Mouse (Mus musculus) embryonic facial prominence, embryonic 11.5 days (tissue): ENCODE results near the gene Tcn2. TPM values are rescaled to one million over a fixed set of nuclear protein-coding genes. Genes with fewer than 3 reads are reported as not detected.

ENCODE experiments used
- ATAC-seq: fragments of 200-750 bp; cut with Nextera tagmentation; replicated peaks from 2 replicates; pipeline ENCODE4 v1.8.0; 2017; ENCODE audit warnings: low read depth; ENCODE audit not compliant: insufficient number of reproducible peaks, low FRiP score, low TSS enrichment
- DNase-seq: peaks from one replicate; pipeline ENCODE4 v3.0.0-alpha.2; 2015; ENCODE audit warnings: low spot score
- H3K27ac ChIP-seq: fragments of 300-500 bp; sonication (generic); replicated peaks from 2 replicates; pipeline ENCODE4 v1.5.1; 2014; ENCODE audit warnings: mild to moderate bottlenecking, low read depth, low read length, control low read depth
- H3K27me3 ChIP-seq: fragments of 300-500 bp; sonication (generic); 2 replicates; pipeline ENCODE4 v1.6.1; 2014; ENCODE audit warnings: mild to moderate bottlenecking, low read length, moderate library complexity, mixed read lengths; ENCODE audit not compliant: control insufficient read depth, insufficient read depth
- H3K36me3 ChIP-seq: fragments of 300-500 bp; sonication (generic); replicated peaks from 2 replicates; pipeline ENCODE4 v1.6.1; 2014; ENCODE audit warnings: low read depth, mild to moderate bottlenecking, low read length, moderate library complexity, mixed read lengths; ENCODE audit not compliant: control insufficient read depth, insufficient read depth
- H3K4me1 ChIP-seq: fragments of 300-500 bp; sonication (generic); 2 replicates; pipeline ENCODE4 v1.6.1; 2014; ENCODE audit warnings: low read length, mixed read lengths; ENCODE audit not compliant: control insufficient read depth, insufficient read depth
- H3K4me2 ChIP-seq: fragments of 300-500 bp; sonication (generic); 2 replicates; pipeline ENCODE4 v1.6.1; 2014; ENCODE audit warnings: low read depth, mild to moderate bottlenecking, control low read depth, low read length, moderate library complexity
- H3K4me3 ChIP-seq: fragments of 300-500 bp; sonication (generic); 2 replicates; pipeline ENCODE4 v1.5.1; 2014; ENCODE audit warnings: low read depth, low read length, control low read depth
- H3K9ac ChIP-seq: fragments of 300-500 bp; sonication (generic); replicated peaks from 2 replicates; pipeline ENCODE4 v1.6.1; 2014; ENCODE audit warnings: mild to moderate bottlenecking, control low read depth, low read length
- H3K9me3 ChIP-seq: fragments of 300-500 bp; sonication (generic); replicated peaks from 2 replicates; pipeline ENCODE4 v1.6.1; 2016; ENCODE audit warnings: mild to moderate bottlenecking, low read length, inconsistent platforms, mixed read lengths; ENCODE audit not compliant: control insufficient read depth
- WGBS: fragments of 180-500 bp; shearing (Covaris S2); extraction: QIAGEN DNeasy Blood & Tissue Kit; methylation state at CpG from one replicate; pipeline ENCODE4 v1.1.7; 2014; 5-methylcytosine and 5-hydroxymethylcytosine counted together
- polyA plus RNA-seq: library from polyadenylated mRNA; unstranded; fragments of >200 nt; fragmentation: Nextera tagmentation; extraction: Ambion mirVana; gene quantifications from 2 replicates; pipeline ENCODE4 v1.2.1, GENCODE M21; 2014

Gene Tcn2
- polyA plus RNA-seq, 1 experiment from 2014 or later, result 31.0 TPM

DNA sequence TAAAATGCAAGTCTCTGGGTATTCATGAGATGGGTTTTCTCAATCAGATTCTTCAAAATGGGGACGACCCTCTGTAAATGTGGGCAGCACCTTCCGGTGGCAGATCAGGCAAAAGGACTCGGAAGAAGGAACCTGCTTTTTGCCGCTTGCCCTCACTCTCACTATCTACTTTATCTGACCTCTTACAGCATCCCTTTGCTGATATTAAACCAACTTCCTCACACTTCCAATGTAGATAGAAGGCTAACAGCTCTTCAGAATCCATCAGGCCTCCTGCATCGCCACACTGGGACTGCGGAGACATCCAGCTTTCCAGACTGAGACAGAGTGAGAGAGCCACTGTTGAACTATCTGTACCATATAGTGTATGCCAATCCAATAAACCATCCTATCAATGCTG is 9.2 kb downstream of the Tcn2 start:
- Histone ChIP-seq H3K9me3 (no peaks in the 10 kb centered on the region), H3K4me3 (no peak overlapping the region), H3K36me3 (no peaks in the 10 kb centered on the region), H3K27ac (no peak overlapping the region), H3K9ac (no peak overlapping the region), H3K4me2 (no peak overlapping the region), H3K27me3 (no peaks in the 10 kb centered on the region), H3K4me1 (no peaks in the 10 kb centered on the region)
- DNase-seq (no peak), ATAC-seq (no peak)
- 94% methylated on average over 6 of the region's 6 CpGs for whole genome bisulfite sequencing

DNA sequence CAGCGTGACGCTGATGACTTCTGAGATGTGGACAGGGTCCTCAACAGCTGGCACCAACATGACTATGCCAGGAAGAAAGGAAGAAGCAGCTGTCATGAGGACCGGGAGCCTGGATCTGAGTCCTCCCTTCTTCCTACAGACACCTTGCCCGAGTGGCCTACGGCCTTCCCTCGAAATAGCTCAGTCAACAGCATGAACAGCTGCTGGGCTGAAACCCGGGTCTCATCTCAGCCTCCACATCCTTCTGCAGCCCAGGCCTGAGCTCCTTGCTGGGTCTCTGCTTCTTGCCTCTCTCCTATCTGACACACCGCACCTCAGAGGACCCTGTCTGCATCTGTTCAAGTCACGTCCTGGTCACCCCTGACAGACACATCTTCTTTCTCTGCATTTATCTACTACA is 9.8 kb downstream of the Tcn2 start:
- H3K4me3 ChIP-seq, result no peak overlapping the region
- no peak overlapping the region for H3K4me2 ChIP-seq
- H3K9ac ChIP-seq, result no peak overlapping the region
- ATAC-seq, result no peak
- DNase-seq, result no peak
- H3K27me3 ChIP-seq, result no peaks in the 10 kb centered on the region
- H3K36me3 ChIP-seq, result no peaks in the 10 kb centered on the region
- no peak overlapping the region for H3K27ac ChIP-seq
- H3K9me3 ChIP-seq, result no peaks in the 10 kb centered on the region
- H3K4me1 ChIP-seq, result no peaks in the 10 kb centered on the region
- 94% methylated on average over 7 of the region's 9 CpGs for WGBS

DNA sequence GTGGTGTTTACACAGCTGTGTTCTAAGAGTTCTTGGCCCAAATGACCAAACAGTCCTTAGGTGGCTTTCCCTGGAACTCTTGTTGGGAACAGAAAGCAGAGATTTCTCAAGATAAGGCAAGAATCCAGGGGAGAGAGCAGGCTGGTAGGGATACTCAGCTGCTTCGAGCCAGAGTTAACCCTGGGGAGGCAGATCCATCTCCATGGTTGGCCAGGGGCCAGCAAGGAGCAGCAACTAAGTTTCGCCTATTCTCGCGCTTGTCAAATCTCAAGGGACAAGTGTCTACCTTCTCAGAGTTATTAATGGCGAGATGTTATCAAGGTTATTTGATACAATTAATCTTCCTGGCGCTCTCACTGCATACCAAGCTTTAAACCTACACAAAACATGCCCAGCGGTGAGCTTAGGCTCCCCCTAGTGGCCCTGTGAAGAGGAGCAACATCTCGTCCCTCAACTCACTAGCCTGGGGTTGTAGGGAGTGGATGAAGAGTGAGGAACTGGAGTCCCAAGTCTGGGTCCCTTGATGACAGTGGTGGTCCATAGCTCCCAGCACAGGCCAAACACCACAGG is 10.6 kb downstream of the Tcn2 start:
- Histone ChIP-seq H3K9ac (no peak overlapping the region), H3K27ac (no peak overlapping the region), H3K4me1 (no peaks in the 10 kb centered on the region), H3K4me3 (no peak overlapping the region), H3K36me3 (no peaks in the 10 kb centered on the region), H3K9me3 (no peaks in the 10 kb centered on the region), H3K4me2 (no peak overlapping the region), H3K27me3 (no peaks in the 10 kb centered on the region)
- 32% methylated on average over 8 of the region's 8 CpGs for WGBS
- ATAC-seq (no peak), DNase-seq (peak; percentile 71)

DNA sequence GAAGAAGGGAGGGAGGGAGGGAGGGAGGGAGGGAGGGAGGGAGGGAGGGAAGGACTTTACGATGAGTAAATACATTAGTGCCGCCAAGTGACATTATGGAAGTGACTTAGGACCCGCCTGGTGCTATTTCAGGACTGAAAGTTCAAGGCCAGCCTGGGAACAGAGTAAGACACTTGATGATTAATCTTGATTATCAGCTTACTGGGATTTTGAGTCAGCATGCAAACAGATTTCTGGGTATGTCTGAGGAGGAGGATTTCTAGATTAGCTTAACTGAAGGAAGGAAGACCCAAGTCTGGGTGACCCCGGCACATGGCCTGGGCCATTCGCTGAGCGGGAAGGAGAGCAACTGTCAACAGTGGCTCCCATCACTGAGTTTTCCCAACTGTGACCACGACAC is 11.5 kb downstream of the Tcn2 start:
- 87% methylated on average over 7 of the region's 7 CpGs for WGBS
- no peaks in the 10 kb centered on the region for H3K9me3 ChIP-seq
- H3K4me1 ChIP-seq, result no peaks in the 10 kb centered on the region
- H3K4me2 ChIP-seq, result no peak overlapping the region
- no peaks in the 10 kb centered on the region for H3K27me3 ChIP-seq
- DNase-seq, result no peak
- no peaks in the 10 kb centered on the region for H3K36me3 ChIP-seq
- H3K4me3 ChIP-seq, result no peak overlapping the region
- H3K9ac ChIP-seq, result no peak overlapping the region
- ATAC-seq, result no peak
- H3K27ac ChIP-seq, result no peak overlapping the region

DNA sequence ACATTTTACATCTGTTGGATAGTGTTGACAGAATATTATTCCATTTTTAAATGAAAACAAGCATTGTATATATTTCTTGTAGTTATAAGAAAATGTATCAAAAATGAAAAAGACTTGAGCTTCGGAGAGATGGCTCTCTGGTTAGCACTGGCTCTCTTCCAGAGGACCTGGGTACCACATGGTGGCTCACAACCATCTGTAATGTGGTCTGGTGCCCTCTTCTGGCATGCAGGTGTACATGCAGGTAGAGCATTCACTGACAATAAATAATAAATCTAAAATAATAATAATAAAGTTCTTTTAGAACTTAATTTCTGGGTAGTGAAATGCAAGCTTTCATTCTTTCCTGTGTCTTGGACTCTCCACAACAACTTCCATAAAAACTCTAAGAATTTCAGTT is 13.2 kb downstream of the Tcn2 start:
- DNase-seq, result peak; percentile 33
- WGBS, result 67% methylated on average over 1 of the region's 1 CpGs
- Histone ChIP-seq H3K36me3 (no peaks in the 10 kb centered on the region), H3K4me3 (no peak overlapping the region), H3K27me3 (no peaks in the 10 kb centered on the region), H3K27ac (no peak overlapping the region), H3K9ac (no peak overlapping the region), H3K9me3 (no peaks in the 10 kb centered on the region), H3K4me1 (no peaks in the 10 kb centered on the region), H3K4me2 (no peak overlapping the region)
- no peak for ATAC-seq

DNA sequence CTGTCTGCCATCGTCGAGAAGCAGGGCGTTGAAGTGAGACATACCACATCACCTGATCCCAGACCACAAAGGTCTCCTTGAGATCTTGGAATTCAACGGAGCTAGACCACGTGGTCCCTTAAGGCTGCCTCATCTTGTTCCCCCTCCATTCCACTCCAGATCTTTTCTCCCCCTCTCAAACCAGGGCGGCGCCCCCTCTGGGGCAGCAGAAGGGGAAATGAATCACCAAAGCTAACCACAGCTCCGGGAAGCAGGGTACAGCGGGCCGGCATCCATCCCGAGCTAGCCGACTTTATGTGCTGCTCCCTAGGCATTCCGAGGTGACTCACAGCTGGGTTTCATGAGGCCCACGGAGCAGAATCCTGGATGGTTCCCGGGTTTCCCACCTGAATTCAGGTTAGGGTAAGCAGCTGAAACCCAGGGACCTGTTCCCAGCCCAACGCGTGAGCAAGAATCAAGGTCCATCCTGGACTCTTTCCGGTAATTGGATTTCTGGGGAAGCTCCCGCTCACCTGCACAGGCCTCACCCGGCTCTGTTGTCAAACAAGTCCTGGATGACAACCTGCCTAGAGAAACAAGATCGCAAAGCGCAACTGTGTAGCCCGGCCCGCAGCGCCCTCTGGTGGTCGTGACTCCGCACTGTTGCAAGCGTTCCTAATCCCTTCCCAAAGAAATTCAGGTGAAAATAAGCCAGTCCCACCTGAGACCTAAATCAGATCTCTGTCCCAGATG is 17.7 kb downstream of the Tcn2 start, which contains the start of gene Slc35e4:
Slc35e4 (minus strand) TSS at position 556 of the 732 bp plus-strand sequence.
- Histone ChIP-seq H3K27me3 (peaks cover 3% of the 10 kb centered on the region), H3K9ac (peak within 1 kb of the TSS; percentile 60), H3K9me3 (no peaks in the 10 kb centered on the region), H3K27ac (peak within 1 kb of the TSS; percentile 3; the same call in 1 of the 2 replicates), H3K4me3 (peak within 1 kb of the TSS; percentile 53), H3K4me2 (peak within 1 kb of the TSS; percentile 92), H3K36me3 (no peaks in the 10 kb centered on the region), H3K4me1 (peaks cover 3% of the 10 kb centered on the region; the same call in 1 of the 2 replicates)
- peak; percentile 16; the same call in 1 of the 2 replicates for ATAC-seq
- DNase-seq, result peak; percentile 87
- WGBS, result under 1% methylated on average over 28 of the region's 28 CpGs

DNA sequence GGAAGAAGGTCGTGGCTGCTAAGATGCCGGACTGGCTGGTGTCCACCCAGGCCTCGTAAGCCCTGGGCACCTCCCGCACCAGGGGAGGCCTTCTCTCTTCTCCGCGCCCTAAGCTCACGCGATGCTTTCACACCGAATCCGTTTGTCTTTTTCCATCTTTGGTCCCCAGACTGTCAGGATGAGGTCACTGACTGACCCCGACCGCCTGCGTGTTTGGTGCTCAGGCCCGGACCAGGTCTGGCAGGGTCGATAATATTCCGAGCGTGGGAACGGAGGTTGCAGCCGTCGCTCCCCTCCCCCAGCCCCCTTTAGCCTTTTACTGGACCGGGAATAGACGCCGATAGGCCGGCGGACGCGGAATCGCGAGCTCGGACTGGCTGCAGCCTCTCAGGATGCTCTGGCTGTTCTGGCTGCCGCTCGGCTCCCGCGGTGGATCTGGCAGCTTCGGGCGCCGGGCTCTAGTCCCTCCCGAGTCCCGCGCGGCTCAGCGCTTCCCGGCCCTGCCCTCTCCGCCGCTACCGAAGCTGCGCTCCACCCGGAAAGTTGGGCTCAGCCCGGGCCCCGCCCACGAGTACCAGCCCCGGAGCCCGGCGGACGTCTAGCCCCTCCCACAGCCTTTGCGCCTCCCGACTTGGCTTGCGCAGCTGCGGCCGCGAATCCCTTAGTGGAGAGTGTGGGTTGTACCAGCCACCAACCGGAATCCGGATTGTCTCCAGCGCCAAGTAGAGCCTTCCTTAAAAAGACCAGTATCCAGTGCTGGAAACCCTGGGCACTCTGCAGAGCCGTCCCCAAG is 18.4 kb downstream of the Tcn2 start:
- ATAC-seq, result peak; percentile 61
- H3K4me1 ChIP-seq, result peaks cover 3% of the 10 kb centered on the region; the same call in 1 of the 2 replicates
- under 1% methylated on average over 59 of the region's 65 CpGs for WGBS

More for the DNA sequence above, 18.4 kb downstream of the Tcn2 start:
- H3K36me3 ChIP-seq, result no peaks in the 10 kb centered on the region
- peak overlapping the region; percentile 60 for H3K9ac ChIP-seq
- peak overlapping the region; percentile 92 for H3K4me2 ChIP-seq
- peak; percentile 86 for DNase-seq
- peaks cover 3% of the 10 kb centered on the region for H3K27me3 ChIP-seq
- H3K4me3 ChIP-seq, result peak overlapping the region; percentile 53
- peak overlapping the region; percentile 3; the same call in 1 of the 2 replicates for H3K27ac ChIP-seq
- H3K9me3 ChIP-seq, result no peaks in the 10 kb centered on the region
